Mouse (Mus musculus): ENCODE measurements around the gene Vwa8.

Gene Vwa8

DNA sequence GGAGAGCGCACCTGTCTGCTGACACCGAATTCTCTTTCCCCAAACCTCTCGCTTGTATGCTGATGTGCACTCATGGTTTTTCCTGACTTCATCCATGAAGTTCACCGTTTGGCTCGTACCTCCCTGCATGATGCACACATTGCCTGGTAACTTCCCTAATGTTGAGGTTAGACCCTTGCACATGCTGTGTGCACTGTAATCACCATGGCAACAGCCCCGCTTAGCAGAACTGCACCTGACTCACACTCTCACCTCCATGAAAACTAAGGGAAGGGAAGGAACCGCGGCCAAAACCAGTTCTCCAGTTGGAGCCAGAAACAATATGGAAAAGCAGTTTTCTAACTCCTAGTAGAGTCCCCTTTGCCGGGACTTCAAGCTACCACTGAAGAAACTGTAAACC lies 294.8 kb downstream of the Vwa8 start:
- DNase-seq (ENCODE audit: low spot score in 2 of 2): no peak

DNA sequence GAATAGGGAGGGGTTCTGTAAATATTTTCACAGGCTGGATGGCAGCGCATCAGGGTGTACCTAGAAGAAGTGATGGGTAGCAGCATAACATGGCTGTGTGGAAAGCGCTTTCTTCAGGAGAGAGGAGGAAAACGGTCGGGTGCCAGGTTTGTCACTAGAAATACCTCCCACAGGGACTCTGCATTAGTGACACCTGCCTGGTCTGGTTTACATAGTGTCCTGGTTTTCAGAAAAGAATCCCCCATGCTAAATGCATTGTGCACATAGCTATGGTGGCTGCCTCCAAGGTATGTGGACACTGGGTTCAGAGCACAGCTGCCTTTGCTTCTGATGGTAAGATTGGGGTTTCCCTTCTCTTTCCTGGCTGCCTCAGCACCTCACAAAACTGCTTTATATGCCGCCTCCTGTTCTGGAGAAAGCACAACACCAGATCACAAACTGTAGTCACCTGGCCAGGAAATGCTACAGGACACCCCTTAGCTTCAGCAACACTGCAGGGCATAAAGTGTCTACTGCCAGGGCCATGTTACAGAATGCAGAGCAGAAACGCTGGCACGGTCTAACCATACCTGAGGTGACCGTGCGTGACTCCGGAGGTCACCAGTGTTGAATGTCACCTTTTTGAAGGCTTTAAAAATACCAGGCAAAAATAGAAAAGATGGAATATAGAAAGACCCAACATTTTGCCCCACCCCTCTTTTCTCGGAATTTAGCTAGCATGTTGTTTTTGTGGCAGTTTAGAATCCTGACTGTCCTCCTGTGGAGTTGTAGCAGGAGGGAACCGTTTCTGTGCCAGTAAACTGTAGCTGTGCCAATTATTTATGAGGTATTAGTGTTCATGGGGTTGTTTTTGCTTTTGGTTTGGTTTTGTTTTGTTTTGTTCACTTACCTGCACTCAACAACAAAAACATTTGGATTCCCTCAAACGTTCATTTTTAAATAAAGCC lies 295.7 kb downstream of the Vwa8 start:
- no peak for DNase-seq (ENCODE audit: low spot score in 2 of 2)

DNA sequence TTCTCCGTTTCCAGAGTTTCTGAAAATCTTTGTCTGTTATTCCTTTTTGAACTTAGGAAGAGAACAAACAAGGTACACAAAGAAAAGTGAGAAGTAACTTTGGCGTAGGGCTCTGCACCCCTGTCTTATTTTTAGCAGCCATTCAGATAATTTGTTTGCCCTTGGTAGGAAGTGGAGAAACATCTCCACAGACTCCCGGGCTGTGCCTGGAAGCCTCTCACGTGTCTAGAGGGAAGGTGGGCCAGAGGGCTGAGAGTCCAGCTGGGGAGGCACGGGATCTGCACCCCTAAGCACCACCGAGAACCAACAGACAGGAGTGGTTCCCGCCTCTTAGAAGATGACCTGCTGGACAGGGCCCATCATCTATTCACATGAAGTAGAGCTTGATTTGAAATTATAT lies 302.9 kb downstream of the Vwa8 start:
- no peak for DNase-seq (ENCODE audit: low spot score in 2 of 2)

DNA sequence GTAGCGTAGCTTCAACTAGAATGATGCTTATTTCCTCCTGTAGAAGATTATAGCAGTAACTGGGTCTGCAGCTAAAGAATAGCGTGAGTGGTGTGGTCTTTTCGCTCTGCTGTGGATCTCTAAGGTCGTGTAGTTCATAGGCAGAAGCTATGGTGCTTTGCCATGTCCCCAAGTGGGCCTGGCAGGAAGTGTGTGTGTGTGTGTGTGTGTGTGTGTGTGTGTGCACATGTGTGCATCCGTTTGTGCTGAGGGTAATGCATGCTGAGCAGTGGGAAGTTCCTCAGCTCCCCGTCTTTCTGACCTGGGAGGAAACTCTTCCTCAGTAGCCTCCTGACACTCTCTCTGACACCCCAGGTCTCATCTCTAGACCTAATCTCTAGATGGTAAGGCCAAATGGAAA lies 305.0 kb downstream of the Vwa8 start:
- DNase-seq (ENCODE audit: low spot score in 2 of 2): no peak

DNA sequence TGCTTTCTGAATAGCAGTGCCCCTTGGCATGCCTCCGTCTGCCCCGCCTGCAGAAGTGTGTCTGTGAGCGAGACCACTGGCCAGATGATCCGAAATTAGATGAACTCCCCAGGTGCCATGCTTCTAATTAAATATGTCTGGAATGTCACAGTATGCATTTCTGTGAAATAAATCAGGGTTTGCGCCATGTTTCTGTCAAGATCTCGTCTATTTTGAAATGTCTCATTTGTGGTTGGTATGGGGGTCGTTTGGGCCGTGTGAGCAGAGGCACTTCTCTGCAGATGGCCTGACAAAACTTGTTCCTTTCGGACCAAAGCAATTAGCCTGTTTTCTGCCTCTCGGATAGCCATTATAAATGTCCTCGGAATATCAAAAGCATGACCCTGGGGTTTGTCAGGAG lies 306.1 kb downstream of the Vwa8 start:
- DNase-seq (ENCODE audit: low spot score in 2 of 2): no peak

DNA sequence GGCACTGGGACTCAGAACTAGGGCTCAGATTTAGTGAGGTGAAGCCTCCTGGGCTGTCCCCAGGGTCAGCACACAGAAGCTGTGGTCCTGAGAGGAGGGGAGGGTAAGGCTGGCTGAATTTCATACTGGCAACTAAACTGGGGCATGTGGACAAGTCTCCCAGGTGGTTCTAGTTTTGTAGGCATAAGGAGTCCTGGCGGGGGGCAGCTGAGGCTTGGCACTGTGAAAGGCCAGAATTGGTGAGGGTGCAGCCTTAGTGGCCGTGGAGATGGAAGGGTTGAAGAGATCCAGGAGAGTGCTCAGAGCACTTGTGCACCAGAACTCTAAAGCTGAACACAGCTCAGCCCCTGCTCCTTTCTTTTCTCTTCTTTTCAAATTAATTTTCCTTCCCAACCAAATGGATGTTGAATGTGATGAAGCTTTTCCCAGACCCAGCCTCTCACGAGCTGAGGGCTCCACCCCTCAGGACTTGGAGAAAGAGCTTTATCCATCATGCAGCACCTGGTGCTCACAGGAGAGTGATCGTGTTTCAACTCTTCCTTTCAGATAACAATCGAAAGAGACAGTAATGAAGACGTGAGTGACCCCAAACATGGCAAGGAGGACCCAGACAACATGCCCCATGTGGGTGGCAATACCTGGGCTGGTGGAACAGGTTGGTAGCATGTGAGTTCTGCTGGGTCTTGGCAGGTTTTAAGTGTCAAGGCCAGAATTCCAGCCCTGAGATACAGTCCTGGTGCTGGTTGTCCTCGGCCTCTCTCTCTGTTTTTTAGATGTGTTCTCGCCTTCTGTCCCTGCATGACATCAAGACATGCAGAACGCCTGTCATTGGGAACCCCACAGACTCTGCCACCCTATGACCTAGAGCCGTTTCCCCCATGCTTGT lies 307.9 kb downstream of the Vwa8 start:
- no peak for DNase-seq (ENCODE audit: low spot score in 2 of 2)

DNA sequence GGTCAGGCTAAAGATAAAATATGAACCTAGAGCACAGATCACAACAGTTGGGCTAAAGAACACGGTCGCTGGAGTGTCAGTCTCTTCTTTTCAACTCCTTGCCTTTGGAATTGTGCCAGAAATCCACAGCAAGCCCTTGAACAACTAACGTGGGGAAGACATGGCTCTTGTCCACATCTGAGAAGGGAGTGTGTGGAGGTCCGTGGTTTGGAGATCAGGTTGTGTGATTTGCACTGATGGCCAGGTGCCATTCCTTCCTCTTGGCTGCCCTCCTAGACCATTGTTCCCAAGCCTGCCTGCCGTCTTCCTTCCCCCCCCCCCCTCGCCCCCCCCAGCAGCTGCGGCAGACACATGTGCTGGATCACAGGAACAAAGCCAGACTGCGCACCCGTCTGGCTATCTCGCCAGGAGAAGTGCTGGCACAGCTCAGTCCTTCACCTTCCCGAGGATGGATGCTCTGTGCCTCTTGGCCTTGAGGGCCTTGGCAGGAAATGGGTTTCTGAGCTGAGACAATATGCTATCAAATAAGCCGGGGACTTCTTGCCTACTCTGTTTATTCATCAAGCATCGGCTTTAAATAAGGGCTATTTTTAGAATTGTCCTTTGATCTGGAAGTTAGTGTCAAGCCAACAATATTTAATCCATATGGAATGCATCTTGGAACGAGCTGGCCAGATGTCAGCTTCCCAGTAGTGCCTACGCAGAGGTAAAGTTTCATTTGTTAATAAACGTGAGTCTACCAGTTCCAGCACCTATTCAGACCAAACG lies 308.8 kb downstream of the Vwa8 start:
- DNase-seq (ENCODE audit: low spot score in 2 of 2): no peak

DNA sequence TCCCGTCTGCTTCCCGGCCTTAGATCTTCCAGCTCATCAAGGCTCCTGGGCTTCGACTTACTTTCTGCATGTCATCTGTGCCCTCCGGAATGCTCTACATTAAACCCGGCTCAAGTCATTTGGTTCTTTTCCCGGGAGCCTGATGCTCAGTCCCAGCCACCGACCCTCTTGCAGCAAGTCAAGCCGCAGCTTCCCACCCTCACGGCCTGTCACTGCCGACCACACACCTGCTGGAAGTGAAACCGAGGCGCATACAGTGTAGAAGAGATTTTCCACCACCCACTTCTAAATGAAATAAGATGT lies 309.3 kb downstream of the Vwa8 start:
- DNase-seq (ENCODE audit: low spot score in 2 of 2): no peak

DNA sequence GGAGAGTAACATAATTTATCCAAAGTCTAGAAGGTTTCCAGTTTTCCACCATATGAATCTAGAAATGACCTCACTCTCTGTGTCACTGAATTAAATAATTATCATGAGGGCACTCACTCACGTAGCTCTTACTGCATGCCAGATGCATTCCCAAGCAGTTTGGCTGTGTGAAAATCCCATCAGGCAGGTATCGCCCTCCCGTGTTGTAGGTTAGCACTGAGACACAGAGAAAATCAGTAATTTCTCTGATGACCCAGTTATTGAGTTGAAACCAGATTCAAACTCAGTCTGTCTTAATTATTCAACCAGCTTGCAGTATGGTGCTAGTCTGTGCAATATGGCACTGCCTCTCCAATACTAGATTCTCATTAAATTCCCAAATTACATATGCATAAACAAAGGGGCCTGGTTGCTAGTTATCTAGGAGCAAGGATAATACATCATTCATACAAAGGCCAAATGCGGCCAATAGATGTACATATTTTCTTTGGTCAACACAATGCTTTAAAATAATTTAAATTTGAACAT lies 309.9 kb downstream of the Vwa8 start:
- no peak for DNase-seq (ENCODE audit: low spot score in 2 of 2)

DNA sequence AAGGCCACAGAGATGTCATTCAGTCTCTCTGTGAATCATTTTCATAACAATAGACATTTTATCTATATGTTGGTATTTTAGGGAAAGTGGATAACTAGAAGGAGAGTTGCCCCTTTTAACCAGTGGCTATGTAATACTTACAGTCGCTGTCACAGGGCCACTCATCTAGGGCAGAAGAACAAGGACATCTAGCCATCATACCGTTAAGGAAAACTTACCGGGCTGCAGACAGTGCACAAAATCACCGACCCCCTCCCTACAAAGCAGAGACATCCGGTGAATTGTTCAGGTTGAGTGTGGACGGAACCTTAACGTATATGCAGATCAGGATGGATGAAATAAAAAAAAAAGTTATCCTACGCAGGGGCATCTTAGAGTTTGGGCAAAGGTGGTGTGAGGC lies 310.6 kb downstream of the Vwa8 start:
- DNase-seq (ENCODE audit: low spot score in 2 of 2): no peak

DNA sequence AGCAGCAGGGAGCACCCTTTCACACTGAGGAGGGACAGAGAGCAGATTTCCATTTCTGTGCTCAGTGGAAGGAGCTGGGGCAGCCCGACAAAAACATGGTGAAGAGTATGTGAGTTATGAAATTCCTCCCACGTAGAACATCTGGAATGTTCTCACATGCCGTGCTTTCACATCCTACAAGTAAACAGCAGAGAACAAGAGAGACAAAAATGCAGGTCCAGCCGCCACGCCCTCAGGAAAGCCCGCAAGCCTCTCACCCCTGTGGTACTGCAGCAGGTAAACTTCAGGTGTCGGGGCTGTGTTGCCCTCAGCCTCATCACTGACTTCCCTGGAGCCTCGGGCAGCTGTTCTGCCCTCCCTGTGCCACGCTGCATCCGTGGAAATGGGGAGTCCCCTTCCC lies 311.6 kb downstream of the Vwa8 start:
- no peak for DNase-seq (ENCODE audit: low spot score in 2 of 2)

DNA sequence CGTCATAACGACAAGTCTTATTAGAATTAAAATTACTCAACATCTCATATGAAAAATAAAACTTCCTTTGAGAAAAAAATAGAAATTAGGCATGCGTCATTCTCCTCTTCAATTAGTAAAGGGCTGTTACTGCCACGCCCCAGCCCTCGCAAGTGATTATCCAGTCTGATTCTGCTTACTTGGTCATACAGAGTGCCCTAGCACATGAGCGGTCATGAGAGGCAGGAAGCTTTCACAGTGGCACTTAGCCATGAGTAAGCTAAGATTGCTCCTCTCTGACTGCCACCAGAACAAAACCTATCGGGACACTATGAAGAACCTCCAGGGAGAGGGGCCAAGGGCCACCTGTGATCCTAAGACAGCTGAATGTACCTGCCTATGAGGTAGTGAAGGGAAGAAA lies 312.1 kb downstream of the Vwa8 start:
- DNase-seq (ENCODE audit: low spot score in 2 of 2): no peak

DNA sequence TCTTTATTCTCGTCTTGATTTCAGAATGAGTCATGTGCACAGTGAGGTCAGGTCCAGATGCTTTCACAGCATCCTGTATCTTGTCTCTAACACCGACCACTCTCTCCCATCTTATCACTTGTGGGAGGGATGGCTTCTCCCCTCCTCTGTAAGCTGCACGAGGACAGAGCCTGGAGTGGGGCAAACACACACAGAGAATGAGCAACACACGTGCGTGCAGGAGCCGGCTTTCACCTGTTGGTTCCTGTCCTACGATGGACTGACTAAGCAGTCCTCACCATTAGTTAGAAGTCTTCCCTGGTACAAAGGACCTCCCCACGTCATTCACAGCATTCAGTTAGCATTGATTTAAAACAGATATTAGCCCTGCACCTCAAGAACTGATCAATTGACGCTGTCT lies 312.9 kb downstream of the Vwa8 start:
- no peak for DNase-seq (ENCODE audit: low spot score in 2 of 2)

DNA sequence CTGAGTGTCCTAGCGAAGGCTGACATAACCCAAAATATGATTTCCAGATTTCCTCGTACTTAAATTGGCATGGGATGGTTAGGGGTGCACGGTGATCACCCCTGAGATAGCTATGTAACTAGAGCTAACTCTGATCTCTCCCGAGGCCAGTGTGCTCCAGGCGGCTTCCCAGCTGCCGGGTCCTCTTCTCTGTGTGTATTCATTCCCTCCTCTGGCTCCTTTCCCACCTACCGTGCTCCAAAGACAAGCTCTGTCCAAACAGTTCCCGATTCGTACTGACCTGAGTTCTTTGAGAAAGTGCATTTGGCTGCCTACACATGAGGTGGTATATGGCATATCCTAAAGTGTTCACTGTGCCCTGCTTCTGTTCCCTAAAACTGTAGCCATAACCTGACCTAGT lies 313.8 kb downstream of the Vwa8 start:
- no peak for DNase-seq (ENCODE audit: low spot score in 2 of 2)

DNA sequence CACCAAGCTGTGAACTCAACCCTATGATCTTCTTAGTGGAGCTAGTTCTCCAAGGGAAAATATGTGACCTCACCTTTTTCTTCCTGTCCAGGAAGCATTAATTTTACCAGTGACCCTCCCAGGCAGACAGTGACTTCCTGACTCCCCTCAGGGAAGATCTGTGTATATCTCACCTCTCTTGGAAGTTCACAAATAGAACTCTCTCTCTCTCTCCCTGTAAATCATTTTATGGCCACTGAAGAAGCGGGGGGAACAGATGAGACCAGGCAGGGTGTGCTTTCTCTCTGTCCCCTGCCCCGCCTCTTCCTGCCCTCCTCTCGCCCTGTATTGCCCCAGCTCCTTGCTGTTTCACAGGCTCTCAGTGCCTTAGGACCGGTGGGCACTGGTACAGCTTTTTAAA lies 315.5 kb downstream of the Vwa8 start:
- DNase-seq (ENCODE audit: low spot score in 2 of 2): no peak

DNA sequence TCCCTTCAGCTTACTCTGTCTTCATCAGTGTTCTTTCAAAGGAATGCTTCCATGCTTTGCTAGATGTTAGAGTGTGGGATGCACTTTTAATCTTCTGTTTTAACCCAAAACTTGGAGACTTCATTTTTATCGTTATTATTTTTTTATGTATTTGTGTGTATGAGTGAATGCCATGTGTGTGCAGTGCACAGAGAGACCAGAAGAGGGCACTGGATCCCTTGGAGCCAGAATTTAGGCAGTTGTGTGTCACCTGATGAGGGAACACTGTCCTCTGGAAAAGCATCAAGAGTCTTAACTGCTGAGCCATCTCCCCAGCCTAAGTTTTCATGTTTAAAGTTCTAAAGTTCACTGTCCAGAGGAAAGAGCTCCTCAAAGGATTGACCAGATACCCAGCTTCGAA lies 316.1 kb downstream of the Vwa8 start:
- DNase-seq (ENCODE audit: low spot score in 2 of 2): no peak

DNA sequence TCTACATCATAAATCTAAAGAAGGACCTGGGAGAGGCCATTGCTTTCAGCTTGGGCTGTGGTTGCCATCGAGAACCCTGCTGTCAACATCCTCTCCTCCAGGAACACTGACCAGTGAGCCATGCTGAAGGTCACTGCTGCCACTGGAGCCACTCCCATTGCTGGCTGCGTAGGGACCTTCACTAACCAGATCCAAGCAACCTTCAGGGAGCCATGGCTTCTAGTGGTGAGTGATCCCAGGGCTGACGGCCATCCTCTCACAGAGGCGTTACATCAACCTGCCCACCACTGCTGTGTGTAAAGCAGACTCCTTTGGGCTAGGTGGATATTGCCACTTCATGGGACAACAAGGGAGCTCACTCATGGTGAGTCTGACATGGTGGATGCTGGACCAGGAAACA lies 325.7 kb downstream of the Vwa8 start:
- no peak for DNase-seq (ENCODE audit: low spot score in 2 of 2)

DNA sequence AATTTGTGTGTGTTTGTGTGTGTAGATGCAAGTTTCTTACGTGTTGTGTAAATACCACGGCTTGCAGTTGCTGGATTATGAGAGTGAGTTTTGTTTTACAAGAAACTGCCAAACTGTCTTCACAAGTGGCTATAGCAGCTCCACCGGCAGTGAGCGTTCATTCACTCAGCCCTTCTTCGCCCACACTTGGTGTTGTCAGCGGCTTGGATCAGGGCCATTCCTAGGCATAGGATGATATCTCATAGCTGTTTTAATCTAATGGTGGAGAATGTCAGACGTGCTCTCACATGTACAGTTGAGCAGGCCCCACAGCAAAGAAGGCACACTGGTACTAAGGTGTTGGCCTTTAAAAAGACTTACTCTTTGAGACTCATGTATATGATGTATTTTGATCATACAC lies 328.9 kb downstream of the Vwa8 start:
- no peak for DNase-seq (ENCODE audit: low spot score in 2 of 2)

DNA sequence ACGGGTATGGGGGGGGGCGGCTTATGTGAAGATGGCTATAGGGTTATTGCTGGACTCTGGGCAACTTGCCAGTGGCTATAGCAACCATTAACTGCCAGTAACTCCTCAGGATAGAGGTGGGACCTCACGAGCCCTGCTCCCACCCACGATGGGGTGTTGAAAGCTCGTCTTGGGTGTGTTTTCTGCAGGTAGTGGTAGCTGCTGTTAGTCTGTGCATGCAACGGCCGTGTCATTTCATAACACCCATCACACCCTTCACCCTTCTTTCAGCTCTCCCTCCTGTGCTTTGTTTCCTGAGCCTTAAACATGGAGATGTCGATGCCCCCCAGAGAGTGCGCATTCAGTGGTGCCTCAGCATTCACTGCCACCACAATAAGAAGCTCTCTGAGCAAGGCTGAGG lies 329.4 kb downstream of the Vwa8 start:
- DNase-seq (ENCODE audit: low spot score in 2 of 2): no peak

DNA sequence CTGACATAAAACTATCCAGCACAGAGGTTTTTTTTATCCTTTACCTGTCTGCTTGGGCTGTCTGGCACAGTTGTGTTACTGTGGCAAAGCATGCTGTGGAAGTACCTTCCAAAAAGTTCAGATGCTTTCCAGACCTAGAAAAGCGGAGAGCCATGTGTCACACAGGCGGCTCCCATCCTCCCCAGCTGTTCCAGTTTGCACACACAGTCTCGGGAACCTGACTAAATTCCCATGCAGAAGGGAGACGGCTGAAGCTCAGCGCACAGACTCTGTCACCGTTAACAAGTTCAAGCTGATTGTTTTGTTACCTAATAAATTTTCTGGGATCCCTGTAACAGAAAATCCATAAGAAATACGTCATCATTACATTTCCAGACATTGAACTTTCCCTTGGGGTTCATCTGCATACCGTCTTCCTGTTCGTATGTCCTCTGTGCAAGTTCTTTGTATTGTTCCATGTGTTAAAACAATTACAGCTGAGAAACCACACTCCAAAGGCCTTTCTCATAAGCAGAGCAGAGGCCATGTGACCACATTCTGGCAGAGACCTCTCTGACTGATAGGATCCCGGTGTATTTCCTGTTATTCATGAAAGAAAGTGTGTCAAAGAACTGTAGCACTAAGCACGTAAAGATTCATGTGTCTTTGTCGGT lies 331.4 kb downstream of the Vwa8 start:
- DNase-seq (ENCODE audit: low spot score in 2 of 2): no peak

DNA sequence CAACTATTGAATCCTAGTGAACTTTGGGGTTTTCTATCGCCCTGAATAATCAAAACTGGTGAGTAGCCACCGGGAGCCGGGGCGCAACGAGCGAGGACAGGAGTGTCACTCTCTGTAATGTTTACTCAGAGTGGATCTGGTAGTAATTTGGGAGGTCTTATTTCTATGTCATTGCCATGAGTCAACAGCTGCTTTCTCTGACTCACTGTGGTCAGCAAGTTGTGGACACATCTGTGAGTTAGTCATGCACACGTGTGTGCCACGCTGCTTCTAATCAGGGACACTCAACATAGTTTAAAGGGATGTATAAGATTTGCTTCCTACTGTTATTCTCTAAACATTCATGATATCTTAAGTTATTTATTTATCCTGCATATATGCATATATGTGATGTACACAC lies 332.9 kb downstream of the Vwa8 start:
- DNase-seq (ENCODE audit: low spot score in 2 of 2): no peak

DNA sequence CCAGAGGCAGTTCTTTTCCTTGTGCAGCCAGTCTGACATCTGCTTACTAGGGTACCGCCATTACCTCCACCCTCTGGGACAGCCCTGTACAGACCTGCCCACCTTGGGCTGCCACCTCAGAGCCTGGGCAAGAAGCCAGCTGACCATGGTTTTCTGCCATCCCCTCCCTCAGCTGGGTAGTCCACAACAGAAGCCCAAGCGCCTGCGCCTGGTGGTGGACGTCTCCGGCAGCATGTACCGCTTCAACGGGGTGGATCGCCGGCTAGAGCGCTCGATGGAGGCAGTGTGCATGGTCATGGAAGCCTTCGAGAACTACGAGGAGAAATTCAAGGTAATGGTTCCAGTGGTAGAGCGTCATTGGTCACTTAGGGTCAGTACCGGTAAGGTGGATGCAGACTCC lies 333.9 kb downstream of the Vwa8 start:
- no peak for DNase-seq (ENCODE audit: low spot score in 2 of 2)

Data from frontal cortex, postnatal 25 days (tissue).